Mouse (Mus musculus) kidney, adult 8-10 months (tissue): ENCODE data around the gene Cuta.
"Not testable (repeated sequence)": the region's sequence is repeated elsewhere in the genome, so short reads cannot be mapped to it uniquely, and the experiment has no call there.

ENCODE experiments used
- DNase-seq, 2 experiments: peaks; one replicate each; pipeline ENCODE4 v3.0.0; 2022

Gene Cuta

DNA sequence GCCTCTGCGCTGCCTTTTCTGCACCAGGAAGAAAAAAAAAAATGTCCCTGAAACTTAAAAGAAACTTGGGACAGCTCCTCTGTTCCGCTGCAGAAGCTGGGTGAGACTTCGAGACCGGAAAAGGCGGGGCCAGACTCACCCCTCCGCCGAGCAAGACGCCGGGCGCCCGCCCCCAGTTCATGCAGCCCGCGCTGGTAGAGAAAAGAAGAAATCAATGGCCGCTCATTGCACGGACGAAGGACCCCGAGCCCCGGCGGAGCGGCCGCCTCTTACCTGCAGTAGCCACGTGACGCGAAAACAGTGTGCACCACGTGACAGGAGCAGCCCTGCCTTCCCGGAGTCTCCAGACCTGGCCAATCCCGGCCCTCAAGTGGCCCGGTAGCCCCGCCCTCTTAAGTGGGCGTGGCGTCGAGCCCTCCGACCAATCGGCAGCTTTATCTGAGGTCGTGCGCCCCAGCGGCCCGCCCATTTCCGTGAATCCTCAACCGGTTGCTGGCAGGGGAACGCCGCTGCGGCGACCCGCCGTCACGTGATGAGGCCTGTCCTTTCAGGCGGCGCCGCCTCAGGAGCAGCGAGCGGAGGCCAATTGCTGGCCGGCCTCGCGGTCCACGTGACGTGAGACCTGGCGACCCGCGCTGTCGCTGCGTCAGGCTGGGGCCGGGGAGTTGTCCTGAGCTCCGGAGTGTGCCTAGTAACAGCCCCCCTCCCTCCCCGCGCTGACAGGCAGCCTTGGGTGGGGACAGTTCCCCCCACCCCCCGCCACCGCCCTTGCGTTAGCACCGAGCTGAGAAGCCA is at the start of gene Cuta:
Gene Cuta, minus strand, starts transcription at position 392 of the 795 bp plus-strand sequence.
- peak; percentile 100 for DNase-seq

DNA sequence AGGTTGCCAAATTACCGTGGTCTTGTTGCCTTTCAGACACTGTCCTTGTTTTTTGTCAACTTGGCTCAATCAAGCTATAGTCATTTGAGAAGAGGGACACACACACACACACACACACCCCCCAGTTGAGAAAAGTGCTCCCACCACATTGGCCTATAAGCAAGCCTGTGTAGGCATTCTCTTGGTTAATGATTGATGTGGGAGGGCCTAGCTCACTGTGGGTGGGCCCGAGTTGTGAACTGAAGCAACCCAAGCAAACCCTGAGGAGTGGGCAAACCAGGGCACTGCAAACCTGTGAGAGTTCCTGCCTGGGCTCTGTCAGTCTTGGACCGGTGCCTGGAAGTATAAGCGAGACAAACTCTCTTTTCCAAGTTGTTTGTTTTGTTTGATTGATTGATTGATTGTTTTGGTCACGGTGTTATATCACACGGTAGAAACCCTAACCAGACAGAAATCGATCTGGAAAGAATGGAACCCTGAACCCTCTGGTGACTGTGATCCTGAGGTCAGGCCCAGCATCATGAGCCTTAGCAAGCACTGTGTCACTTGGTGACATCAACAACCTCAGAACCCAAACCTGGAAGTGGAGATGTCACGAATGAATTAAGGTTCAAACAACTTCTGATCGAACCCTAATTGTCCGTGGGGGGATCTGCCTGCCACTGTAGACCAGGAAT is 46.3 kb upstream of the Cuta start:
- DNase-seq: no peak

DNA sequence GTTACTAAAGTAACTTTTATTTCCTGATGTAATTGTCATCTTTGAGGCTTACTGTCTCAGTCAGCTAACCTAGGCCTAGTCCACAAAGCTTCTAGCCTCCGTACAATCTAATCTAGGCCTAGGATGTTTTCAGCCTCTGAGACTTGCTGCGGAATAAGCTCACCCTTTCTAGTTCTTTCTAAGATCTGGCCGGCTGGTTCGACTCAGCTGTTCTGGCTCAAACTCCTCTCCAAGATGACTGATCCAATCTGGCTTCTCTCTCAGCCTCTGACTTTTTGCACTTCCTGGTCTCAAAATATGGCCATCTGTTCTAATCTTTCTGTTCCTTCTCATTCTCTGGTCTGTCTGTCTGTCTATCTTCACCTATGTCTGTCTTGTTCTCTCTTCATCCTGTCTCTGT is 44.0 kb upstream of the Cuta start:
- no peak for DNase-seq

DNA sequence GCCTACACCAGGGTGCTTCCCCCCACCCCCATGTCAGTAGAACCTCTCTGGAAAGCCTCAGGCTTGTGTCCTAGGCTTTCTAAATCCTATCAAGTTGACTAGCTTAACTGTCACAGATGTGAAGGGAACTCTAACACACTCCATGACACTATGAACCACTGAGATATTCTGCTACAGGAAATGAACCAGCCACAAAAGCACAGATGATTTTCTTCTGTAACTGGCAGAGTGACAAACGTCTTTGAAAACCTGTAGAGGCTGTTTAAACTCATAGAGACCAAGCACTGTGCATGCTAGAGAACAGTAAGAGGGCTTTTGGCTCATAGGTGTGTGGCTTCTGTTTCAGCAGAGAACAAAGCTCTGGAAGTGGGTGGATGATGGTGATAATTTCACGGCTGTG is 41.7 kb upstream of the Cuta start:
- no peak for DNase-seq

DNA sequence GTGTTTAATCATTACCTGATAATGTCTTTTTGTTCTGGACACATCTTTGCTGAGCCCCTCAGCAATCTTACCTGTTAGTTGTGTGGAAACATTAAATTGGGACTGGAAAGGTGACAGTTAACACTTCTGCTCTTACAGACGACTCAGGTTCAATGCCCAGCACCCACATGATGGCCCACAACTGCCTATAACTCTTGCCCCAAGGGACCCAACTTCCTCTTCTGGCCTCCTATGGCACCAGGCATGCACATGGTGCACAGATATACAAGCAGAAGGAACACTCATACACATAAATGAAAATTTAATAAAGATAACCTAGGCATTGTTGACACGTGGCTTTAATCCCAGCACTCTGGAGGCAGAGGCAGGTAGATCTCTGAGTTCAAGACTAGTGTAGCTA is 40.1 kb upstream of the Cuta start:
- no peak for DNase-seq

DNA sequence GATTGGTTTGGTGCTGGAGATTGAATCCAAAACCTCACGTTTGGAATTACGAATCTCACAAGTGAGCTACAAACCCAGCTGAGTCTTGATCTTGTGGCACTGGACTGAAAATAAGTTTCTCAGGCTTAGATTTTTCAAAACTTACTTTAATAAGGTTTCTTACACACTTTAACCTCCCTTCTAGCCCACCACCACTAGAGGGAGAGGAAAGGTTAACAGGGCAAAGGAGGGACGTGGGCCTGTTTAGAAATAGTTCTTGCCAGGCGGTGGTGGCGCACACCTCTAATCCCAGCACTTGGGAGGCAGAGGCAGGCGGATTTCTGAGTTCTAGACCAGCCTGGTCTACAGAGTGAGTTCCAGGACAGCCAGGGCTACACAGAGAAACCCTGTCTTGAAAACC is 38.0 kb upstream of the Cuta start:
- not testable (repeated sequence) for DNase-seq

DNA sequence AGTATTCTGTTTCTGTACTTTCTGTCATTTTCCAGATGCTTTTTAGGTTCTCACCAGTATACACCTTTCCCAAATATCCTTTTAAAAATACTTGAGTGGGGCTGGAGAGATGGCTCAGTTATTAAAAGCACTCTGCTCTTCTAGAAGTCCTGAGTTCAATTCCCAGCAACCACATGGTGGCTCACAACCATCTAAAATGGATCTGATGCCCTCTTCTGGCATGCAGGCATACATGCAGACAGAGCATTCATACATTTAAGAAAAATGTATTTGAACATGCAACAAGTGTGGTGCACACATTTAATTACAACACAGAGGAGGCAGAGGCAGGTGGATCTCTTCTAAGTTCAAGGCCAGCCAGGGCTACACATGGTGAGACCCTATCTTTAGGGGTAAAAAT is 36.0 kb upstream of the Cuta start:
- DNase-seq: no peak

DNA sequence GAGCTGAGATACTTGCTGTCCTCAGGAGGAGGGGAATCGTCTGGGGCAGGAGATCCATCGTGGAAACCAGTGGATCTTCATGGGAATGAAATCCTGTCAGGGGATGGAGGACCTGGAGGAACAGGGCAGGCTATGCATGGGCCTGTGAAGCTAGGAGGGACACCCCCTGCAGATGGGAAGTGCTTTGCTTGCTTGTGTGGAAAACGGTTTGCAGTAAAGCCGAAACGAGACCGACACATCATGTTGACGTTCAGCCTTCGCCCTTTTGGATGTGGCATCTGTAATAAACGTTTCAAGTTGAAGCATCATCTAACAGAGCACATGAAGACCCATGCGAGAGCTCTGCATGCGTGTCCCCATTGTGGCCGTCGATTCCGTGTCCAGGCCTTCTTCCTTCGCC is 35.2 kb upstream of the Cuta start:
- DNase-seq: no peak

DNA sequence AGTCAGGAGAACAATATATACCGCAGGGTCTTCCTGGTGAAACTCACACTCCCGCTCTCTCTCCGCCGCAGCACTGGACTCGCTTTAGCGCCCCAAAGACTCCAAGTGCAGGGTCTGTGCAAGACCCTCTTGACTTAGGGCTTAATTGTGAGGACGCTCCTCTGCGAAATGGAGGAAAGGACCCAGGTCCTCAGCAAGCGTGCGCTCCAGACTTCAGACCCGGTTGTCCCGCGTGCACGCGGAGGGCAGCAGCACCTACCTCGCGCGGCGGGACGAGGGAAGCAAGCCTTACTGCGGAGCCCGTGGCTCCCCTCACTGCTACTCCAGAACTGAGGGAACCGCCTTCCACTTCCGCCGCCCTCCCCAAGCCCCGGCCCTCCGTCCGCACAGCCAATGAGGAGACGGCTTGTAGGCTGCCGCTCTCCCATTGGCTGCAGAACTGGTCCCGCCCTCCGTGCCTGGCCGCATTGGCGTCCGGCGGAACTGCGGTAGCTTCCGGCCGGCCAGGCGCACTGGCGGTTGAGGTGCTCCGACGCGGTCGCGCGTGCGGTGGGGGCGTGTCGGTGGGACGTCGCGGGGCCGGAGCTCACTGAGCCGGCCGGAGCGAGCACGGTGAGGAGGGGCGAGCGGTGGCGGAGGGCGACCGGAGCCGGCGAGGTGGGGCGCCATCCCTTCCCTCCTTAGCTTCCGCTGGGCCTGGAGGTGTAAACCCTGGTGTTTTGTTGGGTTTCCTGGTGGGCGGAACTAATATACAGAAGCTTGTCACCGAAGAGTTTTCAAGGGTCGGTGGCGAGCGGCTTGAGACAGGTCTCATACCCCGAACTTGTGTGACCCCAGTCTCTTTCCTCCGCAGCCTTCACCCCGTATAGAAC is 33.6 kb upstream of the Cuta start, which contains the start of gene Zbtb9:
Gene Zbtb9, plus strand, starts transcription at position 465 of the 872 bp plus-strand sequence.
- DNase-seq: peak; percentile 94 to 95

DNA sequence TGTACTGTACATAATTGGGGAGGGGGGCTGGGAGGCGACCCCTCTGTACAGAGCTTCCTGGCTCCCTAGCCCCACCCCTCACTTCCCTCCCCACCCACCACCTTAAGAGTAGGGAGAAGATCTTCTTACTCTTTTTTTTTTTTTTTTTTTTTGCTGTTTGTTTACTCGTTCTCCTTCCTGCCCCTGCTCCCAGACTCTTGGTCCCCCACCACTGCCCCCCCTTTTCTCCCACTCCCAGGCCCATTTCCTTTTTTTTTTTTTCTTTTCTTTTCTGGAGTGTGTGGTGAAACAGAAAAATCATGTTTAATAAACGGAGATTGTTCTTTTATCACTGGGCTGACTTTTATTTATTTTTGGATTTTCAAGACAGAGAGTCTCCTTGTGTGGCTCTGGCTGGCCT is 32.7 kb upstream of the Cuta start:
- no peak for DNase-seq

DNA sequence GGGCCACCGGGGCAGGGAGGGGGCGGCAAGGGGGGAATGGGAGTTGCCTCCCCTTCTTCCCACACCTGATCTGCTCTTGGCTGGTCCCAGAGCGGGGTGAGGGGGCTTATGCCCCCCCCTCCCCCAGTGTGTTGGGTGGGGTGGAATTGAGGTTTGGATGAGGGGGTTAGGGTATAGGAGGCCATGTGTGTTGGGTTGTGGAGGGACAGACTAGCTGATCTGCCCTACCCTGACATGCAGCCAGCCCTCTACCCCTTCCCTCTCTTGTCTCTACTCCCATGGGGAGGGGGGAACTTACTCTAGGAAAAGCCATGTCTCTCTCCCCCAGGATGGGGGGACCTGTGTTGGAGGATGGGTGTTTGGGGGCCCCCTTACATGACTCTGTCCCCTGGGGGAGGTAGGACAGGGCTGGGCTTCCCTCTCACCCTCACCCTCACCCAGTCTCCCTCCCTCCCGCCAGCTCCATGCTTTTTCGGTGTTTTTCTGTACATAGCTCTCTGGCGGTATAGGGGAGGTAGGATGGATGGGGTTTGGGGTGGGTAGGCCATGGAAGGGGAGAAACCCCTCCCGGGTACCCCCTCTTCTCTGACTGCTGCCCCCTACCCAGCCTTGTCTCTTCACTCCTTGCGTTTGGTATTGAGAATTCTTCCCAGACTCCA is 32.0 kb upstream of the Cuta start:
- no peak for DNase-seq

DNA sequence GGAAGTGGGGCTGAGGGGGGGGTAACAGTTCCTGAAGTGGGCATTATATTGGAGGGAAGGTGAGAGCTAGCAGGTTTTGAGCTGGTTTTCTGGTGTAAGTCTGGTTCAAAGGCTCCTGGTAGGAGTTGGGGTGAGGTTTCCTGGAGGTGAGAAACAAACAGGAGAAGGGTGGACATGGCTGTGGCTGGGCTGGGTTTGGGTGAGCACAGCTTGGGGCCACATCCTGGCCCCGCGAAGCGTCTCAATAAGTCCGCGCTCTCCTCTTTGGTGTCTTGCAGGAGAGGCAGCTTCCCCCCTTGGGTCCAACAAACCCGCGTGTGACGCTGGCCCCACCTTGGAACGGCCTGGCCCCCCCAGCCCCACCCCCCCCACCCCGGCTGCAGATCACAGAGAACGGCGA is 30.9 kb upstream of the Cuta start:
- DNase-seq: no peak

DNA sequence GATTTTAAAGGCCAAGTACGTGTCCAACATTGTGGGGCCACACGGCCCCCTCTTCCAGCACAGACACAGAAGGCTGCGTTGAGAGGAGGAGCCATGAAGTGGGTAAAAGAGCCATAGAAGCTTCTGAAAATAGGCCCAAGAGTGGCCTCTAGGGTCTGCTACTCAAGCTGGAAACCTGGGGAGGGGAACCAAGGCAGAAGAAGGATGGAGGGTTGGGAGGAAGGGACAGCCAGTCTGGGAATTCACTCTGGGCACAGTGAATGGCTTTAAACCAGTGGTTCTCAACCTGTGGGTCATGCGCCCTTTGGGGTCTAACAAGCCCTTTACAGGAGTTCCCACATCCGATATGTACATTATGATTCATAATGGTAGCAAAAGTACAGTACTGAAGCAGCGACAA is 29.9 kb upstream of the Cuta start:
- DNase-seq: no peak

DNA sequence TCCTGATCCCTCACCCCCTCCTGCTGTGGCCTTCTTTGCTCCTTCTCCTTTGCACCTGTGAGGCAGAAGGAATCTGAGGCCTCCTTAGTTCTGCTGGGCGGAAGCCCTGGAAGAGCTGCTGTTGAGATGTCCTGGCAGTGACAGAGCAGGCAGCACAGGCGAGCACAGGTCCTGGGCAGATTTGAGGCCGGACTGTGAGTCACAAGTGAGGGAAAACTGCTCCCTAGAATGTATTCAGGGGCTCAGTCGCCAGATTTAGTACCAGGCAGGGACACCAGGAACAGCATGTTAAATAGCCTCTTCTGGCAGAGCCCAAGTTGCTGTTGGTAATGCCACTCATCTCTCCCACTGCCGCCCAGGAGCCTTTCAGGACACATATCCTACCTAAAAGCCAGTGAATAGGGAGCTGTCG is 28.8 kb upstream of the Cuta start:
- no peak for DNase-seq

DNA sequence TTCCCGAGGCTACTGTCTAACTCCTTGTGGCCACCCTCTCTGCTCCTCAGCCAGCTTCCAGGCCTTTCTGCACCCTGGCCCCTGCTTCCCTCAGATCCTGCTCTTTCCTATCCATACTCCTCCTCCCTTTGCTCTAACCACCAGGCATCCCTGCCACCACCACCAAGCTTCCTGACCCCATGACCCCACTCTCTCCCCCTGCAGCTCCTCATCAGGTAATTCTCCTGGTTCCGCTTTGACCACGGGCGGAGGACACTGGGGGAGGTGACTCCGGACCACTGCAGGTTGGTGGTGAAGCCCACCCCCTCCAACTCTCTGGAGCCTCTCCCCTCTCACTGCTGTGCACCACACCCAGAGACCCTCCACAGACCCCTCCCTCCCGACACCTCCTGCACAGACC is 28.1 kb upstream of the Cuta start:
- DNase-seq: no peak

DNA sequence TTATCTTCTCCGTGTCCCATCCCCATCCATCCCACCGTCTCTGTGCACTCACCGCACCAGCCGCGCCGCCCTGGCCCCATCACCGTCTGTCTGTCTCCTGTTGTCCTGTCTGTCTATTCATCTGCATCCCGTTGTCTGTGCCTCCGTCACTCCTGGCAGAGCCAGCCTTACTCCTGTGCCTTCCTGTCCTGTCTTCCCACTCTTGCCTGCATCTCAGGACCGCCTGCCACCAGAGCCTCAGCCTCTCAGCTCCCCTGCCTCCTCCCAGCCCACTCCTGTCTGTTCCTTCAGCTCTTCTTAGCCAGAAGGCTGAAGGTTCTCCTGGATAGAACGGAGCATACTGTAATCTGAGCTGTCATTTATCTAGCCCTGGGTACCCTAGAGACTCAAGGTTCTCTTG is 27.6 kb upstream of the Cuta start:
- no peak for DNase-seq

DNA sequence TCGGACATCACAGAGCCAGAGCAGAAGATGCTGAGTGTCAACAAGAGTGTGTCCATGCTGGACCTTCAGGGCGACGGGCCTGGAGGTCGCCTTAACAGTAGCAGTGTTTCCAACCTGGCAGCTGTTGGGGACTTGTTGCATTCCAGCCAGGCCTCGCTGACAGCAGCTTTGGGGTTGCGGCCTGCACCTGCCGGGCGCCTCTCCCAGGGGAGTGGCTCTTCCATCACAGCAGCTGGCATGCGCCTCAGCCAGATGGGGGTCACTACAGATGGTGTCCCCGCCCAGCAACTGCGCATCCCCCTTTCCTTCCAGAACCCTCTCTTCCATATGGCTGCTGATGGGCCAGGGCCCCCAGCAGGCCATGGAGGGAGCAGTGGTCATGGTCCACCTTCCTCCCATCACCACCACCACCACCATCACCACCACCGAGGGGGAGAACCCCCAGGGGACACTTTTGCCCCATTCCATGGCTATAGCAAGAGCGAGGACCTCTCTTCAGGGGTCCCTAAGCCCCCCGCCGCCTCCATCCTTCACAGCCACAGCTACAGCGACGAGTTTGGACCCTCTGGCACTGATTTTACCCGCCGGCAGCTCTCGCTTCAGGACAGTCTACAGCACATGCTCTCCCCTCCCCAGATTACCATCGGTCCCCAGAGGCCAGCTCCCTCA is 22.3 kb upstream of the Cuta start:
- no peak for DNase-seq

DNA sequence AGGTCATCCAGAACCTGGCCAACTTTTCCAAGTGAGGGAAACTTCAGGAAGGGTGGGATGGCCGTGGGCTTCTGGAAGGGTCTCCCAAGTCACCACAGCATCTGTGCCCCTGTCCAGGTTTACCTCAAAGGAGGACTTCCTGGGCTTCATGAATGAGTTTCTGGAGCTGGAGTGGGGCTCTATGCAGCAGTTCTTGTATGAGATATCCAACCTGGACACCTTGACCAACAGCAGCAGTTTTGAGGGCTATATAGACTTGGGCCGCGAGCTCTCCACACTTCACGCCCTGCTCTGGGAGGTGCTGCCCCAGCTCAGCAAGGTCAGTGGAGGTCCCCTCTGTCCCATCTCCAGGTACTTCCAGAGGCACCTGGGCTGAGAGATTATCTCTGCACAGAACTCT is 20.4 kb upstream of the Cuta start:
- no peak for DNase-seq

DNA sequence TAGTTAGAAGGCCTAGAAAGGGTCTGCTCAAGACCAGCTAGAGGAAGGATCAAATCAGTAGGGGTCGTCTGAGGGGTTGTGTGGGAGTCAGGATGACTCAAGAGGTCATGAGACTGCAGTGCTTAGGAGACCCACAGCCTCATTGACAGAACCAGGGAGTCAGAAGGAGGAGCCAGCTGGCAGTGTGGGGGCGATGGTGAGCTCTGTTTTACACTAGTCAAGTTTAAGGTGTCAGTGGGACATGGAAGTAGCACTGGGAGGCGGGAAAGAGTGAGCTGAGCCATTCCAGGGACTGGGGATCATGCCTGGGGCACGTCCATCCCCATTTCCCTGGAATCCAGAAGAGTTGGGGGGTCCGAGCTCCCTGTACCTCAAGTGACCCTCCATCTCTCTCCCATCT is 19.5 kb upstream of the Cuta start:
- DNase-seq: no peak

DNA sequence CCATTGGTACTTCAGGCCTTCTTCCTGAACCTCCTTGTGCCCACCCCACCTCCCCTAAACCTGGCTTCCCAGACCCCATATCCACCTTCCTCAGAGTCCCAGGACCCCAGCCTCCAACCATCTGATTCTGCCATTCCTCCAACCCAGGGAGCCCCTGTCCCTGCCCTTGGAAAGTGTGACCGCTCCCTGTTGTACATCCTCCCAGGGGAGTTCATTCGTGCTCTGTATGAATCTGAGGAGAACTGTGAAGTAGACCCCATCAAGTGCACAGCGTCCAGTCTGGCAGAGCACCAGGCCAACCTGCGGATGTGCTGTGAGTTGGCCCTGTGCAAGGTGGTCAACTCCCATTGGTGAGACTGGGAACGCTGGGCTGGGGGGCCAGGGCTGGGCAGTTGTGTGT is 18.5 kb upstream of the Cuta start:
- no peak for DNase-seq

DNA sequence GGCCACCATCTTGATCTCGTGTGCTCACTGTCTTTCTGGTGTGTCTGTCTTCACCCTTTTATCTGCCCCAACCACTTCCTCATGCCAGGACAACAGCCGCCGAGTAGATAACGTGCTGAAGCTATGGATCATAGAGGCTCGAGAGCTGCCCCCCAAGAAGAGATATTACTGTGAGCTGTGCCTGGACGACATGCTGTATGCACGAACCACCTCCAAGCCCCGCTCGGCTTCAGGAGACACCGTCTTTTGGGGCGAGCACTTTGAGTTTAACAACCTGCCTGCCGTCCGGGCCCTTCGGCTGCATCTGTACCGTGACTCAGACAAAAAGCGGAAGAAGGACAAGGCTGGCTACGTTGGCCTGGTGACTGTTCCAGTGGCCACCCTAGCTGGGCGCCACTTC is 17.5 kb upstream of the Cuta start:
- DNase-seq: no peak

DNA sequence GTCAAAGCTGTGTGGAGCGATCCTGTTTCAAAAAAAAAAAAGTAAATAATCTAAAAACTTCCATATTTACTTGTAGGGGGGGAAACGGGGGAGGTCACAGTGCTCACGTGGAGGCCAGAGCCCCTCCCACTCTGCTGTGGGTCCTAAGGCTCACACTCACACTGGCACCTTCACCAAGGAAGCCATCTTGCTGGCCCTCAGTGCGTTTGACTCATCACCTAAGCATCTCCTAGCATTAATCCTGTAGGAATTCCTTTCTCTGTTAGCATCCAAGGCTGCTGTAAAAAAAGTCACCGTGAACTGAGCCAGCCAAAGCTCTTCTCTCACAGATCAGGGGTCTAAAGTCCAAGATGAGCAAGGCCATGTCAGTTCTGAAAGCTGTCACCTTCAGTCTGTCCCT is 16.9 kb upstream of the Cuta start:
- no peak for DNase-seq

DNA sequence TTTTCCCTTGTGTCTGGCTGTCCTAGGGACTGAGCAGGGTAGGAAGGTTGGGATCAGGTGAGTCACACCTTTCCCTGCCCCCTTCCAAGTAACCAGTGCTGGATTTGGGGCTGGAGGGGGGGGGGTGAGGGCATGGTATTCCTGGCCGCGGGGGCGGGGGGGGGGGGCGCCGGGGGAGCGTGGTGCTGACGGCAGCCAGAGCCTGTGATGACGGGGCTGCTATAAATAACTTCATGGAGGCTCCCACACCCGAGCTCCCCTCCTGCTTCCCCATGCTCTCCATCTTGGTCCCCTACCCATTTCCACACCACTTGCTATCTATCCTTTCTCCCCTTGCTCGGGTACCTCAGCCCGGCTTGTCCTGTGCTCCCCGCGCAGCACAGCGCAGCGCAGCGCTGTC is 14.4 kb upstream of the Cuta start:
- DNase-seq: no peak
